Mouse (Mus musculus) CH12.LX (cell line): ENCODE measurements around the gene Fcer1a.

ENCODE experiments used
- CTCF ChIP-seq, 2 experiments: IDR thresholded peaks in 1 of 2; conservative IDR thresholded peaks in 1 of 2; 2 replicates each; pipeline ENCODE4 v1.5.1; 2011 to 2012; ENCODE audit warnings: low read depth in 2 of 2, low read length in 2 of 2, improper control_type of control experiment in 1 of 2, inconsistent platforms in 1 of 2, mild to moderate bottlenecking in 1 of 2, moderate library complexity in 1 of 2
- E2F4 ChIP-seq: IDR thresholded peaks from 2 replicates; pipeline ENCODE4 v1.6.1; 2011; ENCODE audit warnings: low read depth, low read length, improper control_type of control experiment; ENCODE audit not compliant: insufficient replicate concordance
- GABPA ChIP-seq: IDR thresholded peaks from 2 replicates; pipeline ENCODE4 v1.6.1; 2012; ENCODE audit warnings: low read depth, low read length, improper control_type of control experiment, inconsistent platforms; ENCODE audit not compliant: insufficient replicate concordance
- HCFC1 ChIP-seq: IDR thresholded peaks from 2 replicates; pipeline ENCODE4 v1.6.1; 2012; ENCODE audit warnings: low read depth, mild to moderate bottlenecking, inconsistent platforms, low read length, improper control_type of control experiment
- KAT2A ChIP-seq: IDR thresholded peaks from 2 replicates; pipeline ENCODE4 v1.6.1; 2012; ENCODE audit warnings: low read length, improper control_type of control experiment, inconsistent platforms; ENCODE audit not compliant: insufficient replicate concordance
- MAX ChIP-seq: IDR thresholded peaks from 2 replicates; pipeline ENCODE4 v1.6.1; 2011; ENCODE audit warnings: low read length, improper control_type of control experiment
- MAZ ChIP-seq: IDR thresholded peaks from 2 replicates; pipeline ENCODE4 v1.6.1; 2012; ENCODE audit warnings: low read depth, mild to moderate bottlenecking, inconsistent platforms, low read length, improper control_type of control experiment, moderate library complexity
- NRF1 ChIP-seq: IDR thresholded peaks from 2 replicates; pipeline ENCODE4 v1.6.1; 2014; ENCODE audit warnings: low read depth, mild to moderate bottlenecking, inconsistent platforms, low read length, improper control_type of control experiment, moderate library complexity
- POLR2A ChIP-seq: IDR thresholded peaks from 2 replicates; pipeline ENCODE4 v1.6.1; 2011; ENCODE audit warnings: low read depth, mild to moderate bottlenecking, improper control_type of control experiment, low read length
- SMC3 ChIP-seq: IDR thresholded peaks from 2 replicates; pipeline ENCODE4 v1.6.1; 2011; ENCODE audit warnings: low read depth, low read length, improper control_type of control experiment
- TCF12 ChIP-seq: IDR thresholded peaks from 2 replicates; pipeline ENCODE4 v1.6.1; 2014; ENCODE audit warnings: low read depth, mild to moderate bottlenecking, inconsistent platforms, low read length, improper control_type of control experiment
- ZKSCAN1 ChIP-seq: IDR thresholded peaks from 2 replicates; pipeline ENCODE4 v1.6.1; 2012; ENCODE audit warnings: low read depth, inconsistent platforms, low read length, improper control_type of control experiment, borderline replicate concordance

DNA sequence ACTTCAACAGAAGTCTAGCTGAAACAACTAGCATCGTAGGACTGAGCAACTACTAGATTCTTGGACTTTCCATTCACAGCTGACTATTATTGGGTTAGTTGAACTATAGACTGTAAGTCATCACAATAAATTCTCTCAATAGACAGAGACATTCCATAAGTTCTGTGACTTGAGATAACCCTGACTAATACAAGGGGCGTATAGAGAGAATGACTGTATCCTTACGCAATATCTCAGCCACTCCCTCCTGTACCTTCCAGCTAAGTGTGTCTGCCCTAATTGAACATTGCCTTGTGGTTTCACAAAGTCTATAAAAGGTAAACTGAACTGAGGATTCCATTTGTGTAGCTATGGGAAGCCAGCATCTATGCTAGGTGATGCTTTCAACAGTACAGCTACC is 22.9 kb upstream of the Fcer1a start:
- no peak for TF ChIP-seq CTCF (conservative IDR thresholded peaks at IDR 0.05 in 1 of 2, IDR thresholded peaks at IDR 0.05 in 1 of 2; ENCODE audit: low read depth in 2 of 2, low read length in 2 of 2)
- TF ChIP-seq GABPA: no peak
- no peak for TF ChIP-seq MAZ
- TF ChIP-seq HCFC1: no peak
- no peak for TF ChIP-seq POLR2A
- no peak for TF ChIP-seq KAT2A
- TF ChIP-seq ZKSCAN1: no peak
- TF ChIP-seq SMC3: no peak
- no peak for TF ChIP-seq E2F4
- TF ChIP-seq NRF1: no peak
- no peak for TF ChIP-seq TCF12
- no peak for TF ChIP-seq MAX
